Mouse (Mus musculus) T-helper 2 cell (primary cell): Measurements from ENCODE around the gene C8b.

Experiments used
- in situ Hi-C: fragments of 300-600 bp; cut with MboI, MseI; formaldehyde crosslinking; loops from one replicate; pipeline ENCODE4 v1.15.1; 2025; ENCODE audit warnings: high pct_unique_total_duplicates

C8b gene

GRCm38 (mm10) chr4:104810710-104811286 lies 44.7 kb downstream of the C8b start:
- in situ Hi-C loops: no loop called here

- in situ Hi-C loops: no loop called here
Measured at GRCm38 (mm10) chr4:104813617-104814016, 47.5 kb downstream of the C8b start.

- in situ Hi-C loops: no loop called here
Measured at GRCm38 (mm10) chr4:104816519-104817232, 50.6 kb downstream of the C8b start.

- in situ Hi-C loops: no loop called here
Measured at GRCm38 (mm10) chr4:104817509-104817908, 51.4 kb downstream of the C8b start.

- in situ Hi-C loops: no loop called here
Measured at GRCm38 (mm10) chr4:104818986-104819385, 52.9 kb downstream of the C8b start.

- in situ Hi-C loops: no loop called here
Measured at GRCm38 (mm10) chr4:104819891-104820290, 53.8 kb downstream of the C8b start.

GRCm38 (mm10) chr4:104823597-104824101 lies 57.5 kb downstream of the C8b start:
- in situ Hi-C loops: no loop called here

GRCm38 (mm10) chr4:104824381-104825077 lies 58.4 kb downstream of the C8b start:
- in situ Hi-C loops: no loop called here

- in situ Hi-C loops: no loop called here
Measured at GRCm38 (mm10) chr4:104828939-104829338, 62.8 kb downstream of the C8b start.

GRCm38 (mm10) chr4:104835096-104835495 lies 69.0 kb downstream of the C8b start:
- in situ Hi-C loops: no loop called here

GRCm38 (mm10) chr4:104838342-104838741 lies 72.2 kb downstream of the C8b start:
- in situ Hi-C loops: no loop called here

- in situ Hi-C loops: no loop called here
Measured at GRCm38 (mm10) chr4:104842204-104842603, 76.1 kb downstream of the C8b start.

- in situ Hi-C loops: no loop called here
Measured at GRCm38 (mm10) chr4:104843546-104843945, 77.4 kb downstream of the C8b start.
